Mouse (Mus musculus): ENCODE results near the gene Olfr190. TPM values are rescaled to one million over a fixed set of nuclear protein-coding genes. Genes with fewer than 3 reads are reported as not detected.
"Not testable (repeated sequence)": the region's sequence is repeated elsewhere in the genome, so short reads cannot be mapped to it uniquely, and the experiment has no call there.

Gene Olfr190
- total RNA-seq (2021), result not detected
- long read RNA-seq, experiment 1, result 0 reads
- long read RNA-seq, experiment 2, result 0 reads

DNA sequence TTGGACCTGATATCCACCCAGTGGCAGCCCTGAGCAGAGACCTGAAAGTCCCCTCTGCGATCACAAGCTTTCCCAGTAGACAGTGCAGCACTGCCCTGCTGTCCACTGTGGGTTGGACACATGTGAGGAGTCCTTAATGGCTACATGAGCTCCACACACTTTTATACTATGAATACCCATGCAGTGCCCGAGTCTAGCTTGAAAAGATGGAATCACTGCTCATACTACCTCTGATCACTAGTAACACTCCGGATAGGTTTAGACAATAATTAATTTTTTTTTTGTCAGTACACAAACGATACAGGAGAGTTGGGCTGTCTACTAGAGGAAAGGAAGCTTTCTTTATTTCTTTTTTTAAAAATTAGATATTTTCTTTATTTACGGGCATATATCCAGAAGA, at the start of gene Olfr190:
Gene Olfr190, minus strand, starts transcription at position 101 of the 400 bp plus-strand sequence.
- no peak for DNase-seq (ENCODE audit: extremely low spot score in 1 of 2, low spot score in 2 of 2)
- no peak within 1 kb of the TSS for H3K27ac ChIP-seq
- H3K4me3 ChIP-seq, result no peak within 1 kb of the TSS
- no peak for TF ChIP-seq CTCF (IDR thresholded peaks at IDR 0.05)
- intact Hi-C loops (cut with DNase I), result no loop called here

GRCm38 (mm10) chr16:59120969-59121368, 43.2 kb upstream of the Olfr190 start, which contains the start of gene Olfr194:
Gene Olfr194, minus strand, starts transcription at chr16:59121069.
- intact Hi-C loops (cut with DNase I), result no loop called here
- Histone ChIP-seq H3K27ac (no peak within 1 kb of the TSS), H3K4me3 (no peak within 1 kb of the TSS)
- TF ChIP-seq CTCF (IDR thresholded peaks at IDR 0.05), result no peak
- DNase-seq (ENCODE audit: extremely low spot score in 1 of 2, low spot score in 2 of 2), result no peak

DNA sequence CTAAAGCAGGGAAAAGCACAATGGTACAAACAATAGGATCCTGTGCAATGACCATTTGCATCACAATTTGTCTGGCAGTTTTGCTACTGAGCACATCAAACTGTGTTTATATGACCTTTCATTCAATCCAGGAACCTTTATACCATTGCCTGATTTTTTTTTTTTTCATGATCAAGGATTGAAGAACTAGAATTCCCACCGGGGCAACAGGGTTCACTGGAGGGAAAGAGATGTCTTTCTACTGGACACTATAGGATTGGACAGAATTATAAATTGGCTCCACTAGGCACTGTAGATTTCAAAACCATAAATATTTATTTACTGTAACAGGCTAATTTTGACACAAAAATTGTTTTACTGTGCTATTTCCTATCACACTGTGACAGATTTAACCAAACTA, 34.0 kb upstream of the Olfr190 start, which contains the start of gene Olfr193:
Gene Olfr193, minus strand, starts transcription at position 101 of the 400 bp plus-strand sequence.
- DNase-seq (ENCODE audit: extremely low spot score in 1 of 2, low spot score in 2 of 2), result no peak
- Histone ChIP-seq H3K27ac (no peak within 1 kb of the TSS), H3K4me3 (no peak within 1 kb of the TSS)
- intact Hi-C loops (cut with DNase I), result no loop called here
- TF ChIP-seq CTCF (IDR thresholded peaks at IDR 0.05), result no peak

GRCm38 (mm10) chr16:59108522-59108921, 30.7 kb upstream of the Olfr190 start:
- H3K4me3 ChIP-seq; intact Hi-C loops (cut with DNase I); DNase-seq (ENCODE audit: extremely low spot score in 1 of 2, low spot score in 2 of 2); H3K27ac ChIP-seq: not testable (repeated sequence)

DNA sequence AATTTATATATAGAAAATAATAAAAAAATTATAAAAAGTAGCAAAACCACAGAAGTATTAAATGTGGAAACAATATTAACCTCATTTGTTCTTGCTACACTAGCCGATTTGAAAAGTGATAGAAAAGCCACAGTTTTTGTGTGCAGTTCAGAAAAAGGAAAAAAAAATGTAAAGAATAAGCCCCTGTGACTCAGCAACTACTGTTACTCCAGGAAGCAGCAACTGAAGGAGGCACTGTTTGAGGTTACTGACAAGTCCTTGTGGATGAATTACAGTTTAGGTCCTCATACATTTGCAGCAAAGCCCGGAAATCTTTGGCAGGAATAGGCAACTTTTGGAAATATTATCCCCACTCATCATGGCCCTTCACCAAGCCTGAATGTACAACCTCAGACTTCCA, 27.5 kb upstream of the Olfr190 start:
- no peak for TF ChIP-seq CTCF (IDR thresholded peaks at IDR 0.05)
- Histone ChIP-seq H3K27ac (no peak overlapping the region), H3K4me3 (no peak overlapping the region)
- no peak for DNase-seq (ENCODE audit: extremely low spot score in 1 of 2, low spot score in 2 of 2)
- intact Hi-C loops (cut with DNase I), result no loop called here

DNA sequence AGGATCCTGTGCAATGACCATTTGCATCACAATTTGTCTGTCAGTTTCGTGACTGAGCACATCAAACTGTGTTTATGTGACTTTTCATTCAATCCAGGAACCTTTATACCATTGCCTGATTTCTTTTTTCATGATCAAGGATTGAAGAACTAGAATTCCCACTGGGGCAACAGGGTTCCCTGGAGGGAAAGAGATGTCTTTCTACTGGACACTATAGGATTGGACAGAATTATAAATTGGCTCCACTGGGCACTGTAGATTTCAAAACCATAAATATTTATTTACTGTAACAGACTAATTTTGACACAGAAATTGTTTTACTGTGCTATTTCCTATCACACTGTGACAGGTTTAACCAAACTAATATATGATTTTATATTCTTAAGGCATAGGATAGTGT, 11.9 kb upstream of the Olfr190 start, which contains the start of gene Olfr191:
Gene Olfr191, minus strand, starts transcription at position 101 of the 400 bp plus-strand sequence.
- intact Hi-C loops (cut with DNase I); H3K27ac ChIP-seq; H3K4me3 ChIP-seq; DNase-seq (ENCODE audit: extremely low spot score in 1 of 2, low spot score in 2 of 2): not testable (repeated sequence)

DNA sequence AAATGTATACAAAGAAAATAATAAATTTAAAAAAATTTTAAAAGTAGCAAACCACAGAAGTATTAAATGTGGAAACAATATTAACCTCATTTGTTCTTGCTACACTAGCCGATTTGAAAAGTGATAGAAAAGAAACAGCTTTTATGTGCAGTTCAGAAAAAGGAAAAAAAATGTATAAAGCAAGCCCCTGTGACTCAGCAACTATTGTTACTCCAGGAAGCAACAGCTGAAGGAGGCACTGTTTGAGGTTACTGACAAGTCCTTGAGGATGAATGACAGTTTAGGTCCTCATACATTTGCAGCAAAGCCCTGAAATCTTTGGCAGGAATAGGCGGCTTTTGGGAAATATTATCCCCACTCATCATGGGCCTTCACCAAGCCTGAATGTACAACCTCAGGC, 3.3 kb upstream of the Olfr190 start:
- H3K27ac ChIP-seq; DNase-seq (ENCODE audit: extremely low spot score in 1 of 2, low spot score in 2 of 2); H3K4me3 ChIP-seq; intact Hi-C loops (cut with DNase I): not testable (repeated sequence)

DNA sequence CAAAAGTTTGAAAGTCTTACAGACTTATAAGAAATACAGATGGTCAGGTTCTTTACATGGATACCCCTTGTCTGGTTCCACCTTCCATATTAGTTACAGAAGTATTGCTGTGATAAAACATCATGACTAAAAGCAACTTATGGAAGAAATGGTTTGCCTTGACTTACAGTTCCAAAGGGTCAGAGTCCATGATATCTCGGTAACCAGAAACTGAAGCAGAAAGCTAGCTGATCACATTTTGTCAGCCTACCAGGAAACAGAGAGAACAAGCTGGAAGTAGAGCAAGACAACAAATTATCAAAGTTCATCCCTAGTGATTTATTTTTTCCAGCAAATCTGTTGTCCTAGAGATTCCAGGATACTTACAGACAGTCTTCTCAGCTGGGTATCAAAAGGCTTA, 4.3 kb downstream of the Olfr190 start:
- no peak for DNase-seq (ENCODE audit: extremely low spot score in 1 of 2, low spot score in 2 of 2)
- no peak overlapping the region for H3K27ac ChIP-seq
- intact Hi-C loops (cut with DNase I), result no loop called here
- TF ChIP-seq CTCF (IDR thresholded peaks at IDR 0.05), result no peak
- no peak overlapping the region for H3K4me3 ChIP-seq

GRCm38 (mm10) chr16:59071755-59072154, 6.0 kb downstream of the Olfr190 start:
- intact Hi-C loops (cut with DNase I), result no loop called here

DNA sequence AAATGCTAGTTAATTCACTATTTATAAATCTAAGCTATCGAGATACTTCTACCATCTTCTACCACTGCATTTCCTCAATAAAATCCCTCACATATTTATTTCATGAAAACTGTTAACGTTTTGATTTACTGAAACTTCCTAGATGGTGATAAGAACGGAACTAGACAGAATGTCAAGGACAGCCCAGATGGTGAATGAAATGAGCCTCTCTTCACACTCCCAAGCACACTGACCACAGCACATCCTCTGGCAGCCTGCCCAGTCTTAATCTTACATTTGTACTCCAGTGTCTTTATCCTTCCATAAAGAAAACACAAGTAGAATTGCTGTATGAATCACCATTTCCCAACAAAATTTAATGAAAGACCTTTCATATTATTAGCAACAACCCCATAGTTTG, 15.4 kb downstream of the Olfr190 start:
- H3K27ac ChIP-seq; intact Hi-C loops (cut with DNase I); H3K4me3 ChIP-seq; DNase-seq (ENCODE audit: extremely low spot score in 1 of 2, low spot score in 2 of 2): not testable (repeated sequence)

More at GRCm38 (mm10) chr16:59071755-59072154, 6.0 kb downstream of the Olfr190 start:
- no peak overlapping the region for H3K27ac ChIP-seq
- no peak for TF ChIP-seq CTCF (IDR thresholded peaks at IDR 0.05)
- no peak for DNase-seq (ENCODE audit: extremely low spot score in 1 of 2, low spot score in 2 of 2)
- H3K4me3 ChIP-seq, result no peak overlapping the region

- H3K27ac ChIP-seq; DNase-seq (ENCODE audit: extremely low spot score in 1 of 2, low spot score in 2 of 2); H3K4me3 ChIP-seq; intact Hi-C loops (cut with DNase I): not testable (repeated sequence)
Measured at GRCm38 (mm10) chr16:59049286-59049685, 28.5 kb downstream of the Olfr190 start.

GRCm38 (mm10) chr16:59048860-59049259, 28.9 kb downstream of the Olfr190 start:
- TF ChIP-seq CTCF (IDR thresholded peaks at IDR 0.05), result no peak
- no peak overlapping the region for H3K27ac ChIP-seq
- intact Hi-C loops (cut with DNase I), result no loop called here
- DNase-seq (ENCODE audit: extremely low spot score in 1 of 2, low spot score in 2 of 2), result no peak
- no peak overlapping the region for H3K4me3 ChIP-seq

GRCm38 (mm10) chr16:59047579-59047978, 30.2 kb downstream of the Olfr190 start:
- Histone ChIP-seq H3K4me3 (no peak overlapping the region), H3K27ac (no peak overlapping the region)
- DNase-seq (ENCODE audit: extremely low spot score in 1 of 2, low spot score in 2 of 2), result no peak
- intact Hi-C loops (cut with DNase I), result no loop called here
- TF ChIP-seq CTCF (IDR thresholded peaks at IDR 0.05), result no peak

Data from left cerebral cortex, adult 2 months (tissue).